In genomic region chr19:34856021-34856651, GRCm38 (mm10) we compare ENCODE assay signal across 9 mouse cellular contexts. TPM values are rescaled to one million over a fixed set of nuclear protein-coding genes. Genes with fewer than 3 reads are reported as not detected.
DNase-seq lines count a peak whose midpoint lies in the region; ATAC-seq and TF ChIP-seq lines count a peak whose summit lies in the region.
"Had no signal": no experiment of that assay in that cellular context is flagged by ENCODE, and none has a peak within 500 bp of the region (broad histone marks: within the 10 kb centered on the region; RNA-seq: fewer than 3 reads in every experiment).

No protein-coding gene starts in this region.

- TF ChIP-seq CTCF in forebrain, postnatal 0 days (IDR thresholded peaks at IDR 0.05; ENCODE audit: low read depth): no peak
- TF ChIP-seq CTCF in midbrain, postnatal 0 days (IDR thresholded peaks at IDR 0.05): no peak
- no peak for TF ChIP-seq CTCF in heart, adult 2 months (IDR thresholded peaks at IDR 0.05)

- no peak overlapping the region for H3K9ac ChIP-seq in forebrain, postnatal 0 days
- H3K9ac ChIP-seq in forebrain, embryonic 15.5 days (replicated peaks): no peak overlapping the region
- no peak overlapping the region for H3K9ac ChIP-seq in midbrain, postnatal 0 days (replicated peaks; ENCODE audit: low read length, poor library complexity, severe bottlenecking)
- no peak overlapping the region for H3K9ac ChIP-seq in midbrain, embryonic 16.5 days (ENCODE audit: low read depth, low read length)
- H3K9ac ChIP-seq in heart, adult 2 months (ENCODE audit: low read depth, low read length): no peak overlapping the region
- no peak overlapping the region for H3K9ac ChIP-seq in lung, embryonic 16.5 days (ENCODE audit: low read length)
- H3K9ac ChIP-seq: limb, embryonic 15.5 days had no signal

- H3K36me3 ChIP-seq in forebrain, postnatal 0 days (ENCODE audit: insufficient read depth): no peaks in the 10 kb centered on the region
- H3K36me3 ChIP-seq in forebrain, embryonic 15.5 days: no peaks in the 10 kb centered on the region
- no peaks in the 10 kb centered on the region for H3K36me3 ChIP-seq in midbrain, postnatal 0 days (ENCODE audit: insufficient read depth, low read length)
- H3K36me3 ChIP-seq in midbrain, embryonic 16.5 days (ENCODE audit: control insufficient read depth, insufficient read depth, low read length): no peaks in the 10 kb centered on the region
- H3K36me3 ChIP-seq in heart, adult 2 months (ENCODE audit: control insufficient read depth, insufficient read depth, low read length): peaks cover 9% of the 10 kb centered on the region
- no peaks in the 10 kb centered on the region for H3K36me3 ChIP-seq in lung, embryonic 16.5 days (ENCODE audit: control insufficient read depth, insufficient read depth, low read length)
- H3K36me3 ChIP-seq: limb, embryonic 15.5 days had no signal

- H3K4me1 ChIP-seq in forebrain, postnatal 0 days (ENCODE audit: insufficient read depth): no peaks in the 10 kb centered on the region
- H3K4me1 ChIP-seq in forebrain, embryonic 15.5 days: peaks cover 12% of the 10 kb centered on the region
- H3K4me1 ChIP-seq in midbrain, postnatal 0 days (ENCODE audit: insufficient read depth, low read length): no peaks in the 10 kb centered on the region
- peaks cover 6% of the 10 kb centered on the region; the same call in 1 of the 2 replicates for H3K4me1 ChIP-seq in midbrain, embryonic 16.5 days (ENCODE audit: control insufficient read depth, insufficient read depth, low read length)
- peaks cover 10% of the 10 kb centered on the region; the same call in 1 of the 2 replicates for H3K4me1 ChIP-seq in heart, adult 2 months (ENCODE audit: control insufficient read depth, insufficient read depth, low read length)
- peaks cover 14% of the 10 kb centered on the region for H3K4me1 ChIP-seq in lung, embryonic 16.5 days (replicated peaks; ENCODE audit: control insufficient read depth, insufficient read depth, low read length)

- no peak overlapping the region for H3K4me2 ChIP-seq in forebrain, postnatal 0 days (ENCODE audit: low read depth)
- no peak overlapping the region for H3K4me2 ChIP-seq in forebrain, embryonic 15.5 days (replicated peaks)
- H3K4me2 ChIP-seq in midbrain, postnatal 0 days (ENCODE audit: low read depth, low read length, poor library complexity, severe bottlenecking): no peak overlapping the region
- H3K4me2 ChIP-seq in midbrain, embryonic 16.5 days (ENCODE audit: low read length): no peak overlapping the region
- no peak overlapping the region for H3K4me2 ChIP-seq in lung, embryonic 16.5 days (ENCODE audit: low read depth, low read length)
- H3K4me2 ChIP-seq: limb, embryonic 15.5 days had no signal

- DNase-seq in forebrain, postnatal 0 days: no peak
- DNase-seq in midbrain, postnatal 0 days (ENCODE audit: low spot score): peak; percentile 50
- DNase-seq in heart, adult 2 months: peak; percentile 49 to 70
- DNase-seq in layer of hippocampus, postnatal 36 days: no peak

- no peak for TF ChIP-seq POLR2A in heart, adult 2 months (IDR thresholded peaks at IDR 0.05; ENCODE audit: insufficient read depth, low read depth, low read length)

- no peaks in the 10 kb centered on the region for H3K9me3 ChIP-seq in forebrain, postnatal 0 days (ENCODE audit: low read length)
- H3K9me3 ChIP-seq in forebrain, embryonic 15.5 days: no peaks in the 10 kb centered on the region
- H3K9me3 ChIP-seq in midbrain, postnatal 0 days (ENCODE audit: low read length): no peaks in the 10 kb centered on the region
- H3K9me3 ChIP-seq in midbrain, embryonic 16.5 days (replicated peaks; ENCODE audit: control insufficient read depth, low read length, poor library complexity, severe bottlenecking): no peaks in the 10 kb centered on the region
- H3K9me3 ChIP-seq in lung, embryonic 16.5 days (ENCODE audit: control insufficient read depth, low read length): no peaks in the 10 kb centered on the region
- H3K9me3 ChIP-seq: limb, embryonic 15.5 days had no signal

- peak; percentile 36; the same call in 1 of the 2 replicates for ATAC-seq in forebrain, postnatal 0 days
- ATAC-seq in forebrain, embryonic 15.5 days (replicated peaks): no peak
- ATAC-seq in midbrain, postnatal 0 days (ENCODE audit: low FRiP score): no peak
- ATAC-seq in midbrain, embryonic 16.5 days: no peak
- ATAC-seq in lung, embryonic 16.5 days (ENCODE audit: low read depth): peak; percentile 75
- ATAC-seq in erythroblast, adult 5-6 weeks (replicated peaks; ENCODE audit: low FRiP score, poor library complexity, severe bottlenecking): no peak

- 63% methylated on average over 12 of the region's 12 CpGs for WGBS in forebrain, postnatal 0 days
- 70% methylated on average over 12 of the region's 12 CpGs for WGBS in forebrain, embryonic 15.5 days
- WGBS in midbrain, postnatal 0 days: 73% methylated on average over 12 of the region's 12 CpGs
- 70% methylated on average over 12 of the region's 12 CpGs for WGBS in midbrain, embryonic 16.5 days
- WGBS in heart, adult 2 months: 38% methylated on average over 12 of the region's 12 CpGs
- 32% methylated on average over 12 of the region's 12 CpGs for WGBS in lung, embryonic 16.5 days

- peaks cover 2% of the 10 kb centered on the region; the same call in 1 of the 2 replicates for H3K79me2 ChIP-seq in heart, adult 2 months (replicated peaks; ENCODE audit: control insufficient read depth, insufficient read depth, low read length)

- no peak for TF ChIP-seq EP300 in heart, adult 2 months (IDR thresholded peaks at IDR 0.05; ENCODE audit: insufficient read depth, low read depth, low read length)

- no peaks in the 10 kb centered on the region for H3K27me3 ChIP-seq in forebrain, postnatal 0 days (ENCODE audit: insufficient read depth, low read length)
- no peaks in the 10 kb centered on the region for H3K27me3 ChIP-seq in forebrain, embryonic 15.5 days
- no peaks in the 10 kb centered on the region for H3K27me3 ChIP-seq in midbrain, postnatal 0 days (ENCODE audit: insufficient read depth, low read length)
- no peaks in the 10 kb centered on the region for H3K27me3 ChIP-seq in midbrain, embryonic 16.5 days (ENCODE audit: control insufficient read depth, insufficient read depth, low read depth, low read length)
- no peaks in the 10 kb centered on the region for H3K27me3 ChIP-seq in heart, adult 2 months (ENCODE audit: control insufficient read depth, insufficient read depth, low read length)
- no peaks in the 10 kb centered on the region for H3K27me3 ChIP-seq in lung, embryonic 16.5 days (ENCODE audit: control insufficient read depth, insufficient read depth, low read depth, low read length)
- H3K27me3 ChIP-seq: limb, embryonic 15.5 days had no signal

- no peak overlapping the region for H3K27ac ChIP-seq in forebrain, postnatal 0 days (ENCODE audit: low read depth, low read length)
- no peak overlapping the region for H3K27ac ChIP-seq in forebrain, embryonic 15.5 days (replicated peaks)
- H3K27ac ChIP-seq in midbrain, postnatal 0 days (ENCODE audit: low read depth, low read length): no peak overlapping the region
- no peak overlapping the region for H3K27ac ChIP-seq in midbrain, embryonic 16.5 days (ENCODE audit: low read length)
- peak overlapping the region; percentile 73 for H3K27ac ChIP-seq in heart, adult 2 months
- H3K27ac ChIP-seq in lung, embryonic 16.5 days (ENCODE audit: low read length): no peak overlapping the region
- H3K27ac ChIP-seq: limb, embryonic 15.5 days had no signal

- H3K4me3 ChIP-seq in forebrain, postnatal 0 days (ENCODE audit: low read depth, low read length): no peak overlapping the region
- no peak overlapping the region for H3K4me3 ChIP-seq in forebrain, embryonic 15.5 days
- no peak overlapping the region for H3K4me3 ChIP-seq in midbrain, postnatal 0 days (ENCODE audit: low read depth, low read length)
- no peak overlapping the region for H3K4me3 ChIP-seq in midbrain, embryonic 16.5 days (ENCODE audit: low read depth, low read length)
- no peak overlapping the region for H3K4me3 ChIP-seq in heart, adult 2 months
- H3K4me3 ChIP-seq in lung, embryonic 16.5 days (ENCODE audit: low read length): no peak overlapping the region
- H3K4me3 ChIP-seq: limb, embryonic 15.5 days had no signal

- intact Hi-C loops in heart, adult 2 months (cut with DNase I): no loop called here

RNA-seq across cellular contexts. Expression of gene Pank1, which starts 23.1 kb away (rescaled TPM):
- 11.8 and 14.6 TPM in 2 replicates for total RNA-seq in forebrain, postnatal 0 days (2014; rRNA removed)
- 3.6 and 5.5 TPM in 2 replicates for polyA plus RNA-seq in forebrain, postnatal 0 days (2015; fragmentation: Nextera tagmentation; extraction: Ambion mirVana)
- 5.6 and 6.5 TPM in 2 replicates for polyA plus RNA-seq in forebrain, embryonic 15.5 days (2015; fragmentation: Nextera tagmentation; extraction: Ambion mirVana)
- total RNA-seq in midbrain, postnatal 0 days (2014; rRNA removed): 13.9 and 15.8 TPM in 2 replicates
- polyA plus RNA-seq in midbrain, postnatal 0 days (2015; fragmentation: Nextera tagmentation; extraction: Ambion mirVana): 6.5 and 6.6 TPM in 2 replicates
- polyA plus RNA-seq in midbrain, embryonic 16.5 days (2015; fragmentation: Nextera tagmentation; extraction: Ambion mirVana): 8.2 and 8.8 TPM in 2 replicates
- 10 to 100 TPM; 38.1 to 48.3 TPM for total RNA-seq in heart, adult 2 months (2021)
- polyA plus RNA-seq in heart, adult 2 months (2012; rRNA removed): 6.5 and 10.0 TPM in 2 replicates
- 7.0 and 7.5 TPM in 2 replicates for polyA plus RNA-seq in lung, embryonic 16.5 days (2015; fragmentation: Nextera tagmentation; extraction: Ambion mirVana)
- 0.84 and 1.5 TPM in 2 replicates for total RNA-seq in erythroblast, adult 5-6 weeks (2015; ENCODE audit: low replicate concordance)
- 1.1 and 1.4 TPM in 2 replicates for total RNA-seq in erythroblast, adult 5-6 weeks (2017; ENCODE audit: low replicate concordance)
- 10 to 100 TPM; 19.6 to 20.6 TPM for total RNA-seq in layer of hippocampus, postnatal 36 days (2021)

Comparison
In these comparisons a context has a peak if more than half of its experiments do, and no peak if none do; other contexts are left out.
1. ATAC-seq: peak in forebrain, postnatal 0 days (single experiment) and lung, embryonic 16.5 days (single experiment); none in forebrain, embryonic 15.5 days (single experiment), midbrain, postnatal 0 days (single experiment), midbrain, embryonic 16.5 days (single experiment) and erythroblast, adult 5-6 weeks (single experiment).
2. DNase-seq: peak in midbrain, postnatal 0 days (single experiment) and heart, adult 2 months (2 of 2); none in forebrain, postnatal 0 days (single experiment) and layer of hippocampus, postnatal 36 days (0 of 2).